Mouse (Mus musculus) liver, adult 2 months (tissue): ENCODE results near the gene Btbd3.

Experiments
- CTCF ChIP-seq: fragments of 200-500 bp; IDR thresholded peaks from 2 replicates; pipeline ENCODE4 v1.5.1; 2011; ENCODE audit warnings: low read depth, low read length, control low read depth
- POLR2A ChIP-seq: fragments of 200-500 bp; IDR thresholded peaks from 2 replicates; pipeline ENCODE4 v1.6.1; 2011; ENCODE audit warnings: low read length, control low read depth; ENCODE audit not compliant: insufficient read depth; ENCODE audit errors: extremely low read depth

- TF ChIP-seq CTCF: no peak
- TF ChIP-seq POLR2A: no peak
Observed at GRCm38 (mm10) chr2:138273404-138274073, 17.2 kb downstream of the Btbd3 start.
